Mouse (Mus musculus) CH12.LX (cell line): Measurements from ENCODE around the gene Chst13. TPM values are rescaled to one million over a fixed set of nuclear protein-coding genes. Genes with fewer than 3 reads are reported as not detected.

Experiments
- DNase-seq: peaks from one replicate; pipeline ENCODE4 v3.0.0-alpha.2; 2013; ENCODE audit errors: extremely low read depth
- H3K27ac ChIP-seq: 2 replicates; pipeline ENCODE4 v1.5.1; 2012; ENCODE audit warnings: low read depth, mild to moderate bottlenecking, control low read depth, moderate library complexity; ENCODE audit not compliant: insufficient read depth
- H3K27me3 ChIP-seq: replicated peaks from 2 replicates; pipeline ENCODE3; 2012; ENCODE audit warnings: inconsistent platforms
- H3K36me3 ChIP-seq, 2 experiments: replicated peaks in 1 of 2; 2 replicates each; pipeline versions ENCODE3 to v1.6.1; 2012; ENCODE audit warnings: inconsistent platforms in 1 of 2, low read length in 1 of 2, mild to moderate bottlenecking in 1 of 2, mixed read lengths in 1 of 2, moderate library complexity in 1 of 2; ENCODE audit not compliant: control insufficient read depth in 1 of 2, insufficient read depth in 1 of 2
- H3K4me1 ChIP-seq, 2 experiments: 2 replicates each; pipeline ENCODE4 v1.6.1; 2012; ENCODE audit warnings: inconsistent platforms in 1 of 2, moderate library complexity in 1 of 2; ENCODE audit not compliant: insufficient read depth in 2 of 2, control insufficient read depth in 1 of 2
- H3K4me2 ChIP-seq: 2 replicates; pipeline ENCODE4 v1.6.1; 2012; ENCODE audit warnings: low read depth, mild to moderate bottlenecking, control low read depth; ENCODE audit not compliant: poor library complexity, insufficient read depth, severe bottlenecking
- H3K4me3 ChIP-seq, 3 experiments: fragments of 150-350 bp in 1 of 3; sonication (generic) in 1 of 3; replicated peaks in 1 of 3; 2 replicates each; pipeline versions ENCODE3 to v1.5.1; 2011 to 2012; ENCODE audit warnings: low read depth in 2 of 3, low read length in 2 of 3, mild to moderate bottlenecking in 2 of 3, moderate library complexity in 2 of 3, control low read depth in 1 of 3, improper control_type of control experiment in 1 of 3, inconsistent platforms in 1 of 3, mixed read lengths in 1 of 3; ENCODE audit not compliant: poor library complexity in 1 of 3
- H3K79me2 ChIP-seq: replicated peaks from 2 replicates; pipeline ENCODE4 v1.6.1; 2012; ENCODE audit warnings: mild to moderate bottlenecking, moderate library complexity; ENCODE audit not compliant: control insufficient read depth, poor library complexity, insufficient read depth, severe bottlenecking; ENCODE audit errors: extremely low read depth
- H3K9ac ChIP-seq: 2 replicates; pipeline ENCODE4 v1.6.1; 2012; ENCODE audit warnings: low read depth, mild to moderate bottlenecking, control low read depth, moderate library complexity; ENCODE audit not compliant: insufficient read depth
- H3K9me3 ChIP-seq: replicated peaks from 2 replicates; pipeline ENCODE3; 2012; ENCODE audit warnings: low read length, inconsistent platforms, mixed read lengths
- CHD2 ChIP-seq: IDR thresholded peaks from 2 replicates; pipeline ENCODE4 v1.6.1; 2011; ENCODE audit warnings: low read length, improper control_type of control experiment
- CTCF ChIP-seq, 2 experiments: IDR thresholded peaks in 1 of 2; conservative IDR thresholded peaks in 1 of 2; 2 replicates each; pipeline ENCODE4 v1.5.1; 2011 to 2012; ENCODE audit warnings: low read depth in 2 of 2, low read length in 2 of 2, improper control_type of control experiment in 1 of 2, inconsistent platforms in 1 of 2, mild to moderate bottlenecking in 1 of 2, moderate library complexity in 1 of 2
- ELF1 ChIP-seq: IDR thresholded peaks from 2 replicates; pipeline ENCODE4 v1.6.1; 2014; ENCODE audit warnings: low read depth, mild to moderate bottlenecking, inconsistent platforms, low read length, improper control_type of control experiment
- HCFC1 ChIP-seq: IDR thresholded peaks from 2 replicates; pipeline ENCODE4 v1.6.1; 2012; ENCODE audit warnings: low read depth, mild to moderate bottlenecking, inconsistent platforms, low read length, improper control_type of control experiment
- JUN ChIP-seq: IDR thresholded peaks from 2 replicates; pipeline ENCODE4 v1.6.1; 2011; ENCODE audit warnings: low read depth, mild to moderate bottlenecking, low read length, improper control_type of control experiment, moderate library complexity; ENCODE audit not compliant: insufficient read depth
- JUND ChIP-seq: conservative IDR thresholded peaks from 2 replicates; pipeline ENCODE4 v1.6.1; 2011; ENCODE audit warnings: low read depth, low read length, improper control_type of control experiment
- MAFK ChIP-seq: IDR thresholded peaks from 2 replicates; pipeline ENCODE4 v1.6.1; 2011; ENCODE audit warnings: low read length, improper control_type of control experiment; ENCODE audit not compliant: insufficient replicate concordance
- MEF2A ChIP-seq: IDR thresholded peaks from 2 replicates; pipeline ENCODE4 v1.6.1; 2014; ENCODE audit warnings: low read depth, mild to moderate bottlenecking, inconsistent platforms, low read length, improper control_type of control experiment, borderline replicate concordance
- MYC ChIP-seq: IDR thresholded peaks from 2 replicates; pipeline ENCODE4 v1.6.1; 2011; ENCODE audit warnings: low read depth, mild to moderate bottlenecking, improper control_type of control experiment, low read length
- NELFE ChIP-seq: IDR thresholded peaks from 2 replicates; pipeline ENCODE4 v1.6.1; 2011; ENCODE audit warnings: low read depth, low read length, improper control_type of control experiment
- PAX5 ChIP-seq: IDR thresholded peaks from 2 replicates; pipeline ENCODE4 v1.6.1; 2012; ENCODE audit warnings: low read length, inconsistent platforms, mixed read lengths
- POLR2A ChIP-seq: IDR thresholded peaks from 2 replicates; pipeline ENCODE4 v1.6.1; 2011; ENCODE audit warnings: low read depth, mild to moderate bottlenecking, improper control_type of control experiment, low read length
- SMC3 ChIP-seq: IDR thresholded peaks from 2 replicates; pipeline ENCODE4 v1.6.1; 2011; ENCODE audit warnings: low read depth, low read length, improper control_type of control experiment
- TCF12 ChIP-seq: IDR thresholded peaks from 2 replicates; pipeline ENCODE4 v1.6.1; 2014; ENCODE audit warnings: low read depth, mild to moderate bottlenecking, inconsistent platforms, low read length, improper control_type of control experiment
- USF2 ChIP-seq: conservative IDR thresholded peaks from 2 replicates; pipeline ENCODE4 v1.6.1; 2011; ENCODE audit warnings: low read depth, low read length, improper control_type of control experiment
- ZC3H11A ChIP-seq: IDR thresholded peaks from 2 replicates; pipeline ENCODE4 v1.6.1; 2012; ENCODE audit warnings: low read depth, mild to moderate bottlenecking, inconsistent platforms, low read length, improper control_type of control experiment
- ZMIZ1 ChIP-seq: IDR thresholded peaks from 2 replicates; pipeline ENCODE4 v1.6.1; 2012; ENCODE audit warnings: low read depth, mild to moderate bottlenecking, inconsistent platforms, low read length, improper control_type of control experiment
- ZNF384 ChIP-seq: IDR thresholded peaks from 2 replicates; pipeline ENCODE4 v1.6.1; 2012; ENCODE audit warnings: low read depth, low read length, improper control_type of control experiment, inconsistent platforms
- dilution Hi-C: fragments of 300-500 bp; cut with MboI; formaldehyde crosslinking; loops from 2 replicates; pipeline ENCODE4 v1.14.3; 2020; ENCODE audit warnings: low sequenced_read_pairs; ENCODE audit not compliant: extremely low pct_unique_long_range_greater_than_20kb, extremely low pct_ligation_motif_present
- in situ Hi-C: fragments of 300-500 bp; cut with MboI; formaldehyde crosslinking; loops from 3 replicates; pipeline ENCODE4 v1.14.3; 2019; ENCODE audit warnings: low sequenced_read_pairs, low pct_ligation_motif_present, low pct_unique_long_range_greater_than_20kb, mixed read lengths
- polyA plus RNA-seq: library from polyadenylated mRNA; unstranded; fragments of >175 nt; gene quantifications from 2 replicates; pipeline ENCODE4 v1.2.1, GENCODE M21; 2012; ENCODE audit warnings: low read depth; ENCODE audit not compliant: insufficient read length
- total RNA-seq, 2 experiments: library from RNA; depleted of rRNA; stranded (reverse); fragments of 300-350 nt in 1 of 2; fragments of >200 nt in 1 of 2; gene quantifications; 2 replicates each; pipeline ENCODE4 v1.2.3; 2012 to 2014

The Chst13 gene
- total and polyA plus RNA-seq, 3 experiments: 0.13 TPM; not detected in 2

DNA sequence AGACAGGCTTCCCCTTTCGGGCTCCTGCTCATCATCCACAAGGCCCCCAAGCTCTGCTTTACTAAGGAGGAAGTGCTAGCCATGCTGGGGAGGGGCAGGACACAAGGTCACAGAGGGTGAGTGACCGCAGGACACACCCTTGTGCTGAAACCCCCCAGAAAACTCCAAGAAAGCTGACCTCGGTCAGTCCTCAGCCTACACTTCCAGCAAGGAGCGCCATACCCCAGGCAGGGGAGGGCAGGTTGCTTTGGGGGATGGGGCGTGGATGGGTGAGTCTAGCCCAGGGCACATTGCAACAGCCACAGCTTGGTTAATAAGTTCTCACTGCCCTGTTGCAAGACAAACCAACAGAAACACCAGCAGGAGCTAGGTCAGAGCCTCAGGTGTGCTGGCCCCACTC is 4.6 kb downstream of the Chst13 start:
- H3K79me2 ChIP-seq: no peaks in the 10 kb centered on the region
- no peak overlapping the region for H3K27ac ChIP-seq
- no peak overlapping the region for H3K4me3 ChIP-seq
- in situ Hi-C loops: loop anchor here (10.0 kb wide), 1 partner anchor 636 kb away; no protein-coding TSS in a partner anchor
- no peak for DNase-seq
- peaks cover 6% of the 10 kb centered on the region for H3K9me3 ChIP-seq
- dilution Hi-C loops: no loop called here
- H3K36me3 ChIP-seq: no peaks in the 10 kb centered on the region
- TF ChIP-seq TCF12 (no peak), MYC (no peak), SMC3 (no peak)
- peaks cover 44% of the 10 kb centered on the region for H3K27me3 ChIP-seq
- H3K4me1 ChIP-seq: peaks cover 0 to 2% of the 10 kb centered on the region in 2 experiments; a peak in 1 of 4 replicates
- no peak overlapping the region for H3K4me2 ChIP-seq
- no peak overlapping the region for H3K9ac ChIP-seq

DNA sequence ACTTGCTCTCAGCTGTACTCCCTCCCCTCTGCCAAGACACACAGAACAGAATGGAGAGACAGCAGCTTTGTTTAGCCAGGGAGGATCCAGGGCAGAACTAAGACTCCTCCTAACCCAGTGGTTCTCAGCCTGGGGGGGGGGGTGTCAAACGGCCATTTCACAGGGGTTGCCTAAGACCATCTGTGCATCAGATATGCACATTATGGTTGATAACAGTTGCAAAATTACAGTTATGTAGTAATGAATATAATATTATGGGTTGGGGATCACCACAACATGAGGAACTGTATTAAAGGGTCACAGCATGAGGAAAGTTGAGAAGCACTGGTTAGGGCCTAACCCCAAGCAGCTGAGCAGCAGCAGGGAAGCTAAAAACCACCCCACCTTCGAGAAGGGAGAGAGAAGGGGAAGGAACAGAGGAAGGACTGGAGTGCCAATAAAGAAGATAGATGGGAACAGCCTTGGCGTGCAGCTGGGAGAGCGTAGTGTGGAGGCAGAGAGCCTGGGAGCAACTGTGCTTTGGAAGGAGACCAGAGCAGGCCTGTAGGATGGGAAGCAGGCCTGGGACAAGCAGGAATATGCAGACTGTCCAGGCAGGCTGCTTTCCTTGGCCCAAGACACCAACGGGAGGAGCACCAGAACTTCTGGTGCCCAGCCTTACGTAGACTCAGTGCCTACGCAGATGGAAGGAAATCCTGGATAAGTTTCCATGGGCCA is 5.4 kb downstream of the Chst13 start:
- no peak overlapping the region for H3K4me3 ChIP-seq
- no peak overlapping the region for H3K9ac ChIP-seq
- peaks cover 36% of the 10 kb centered on the region for H3K27me3 ChIP-seq
- in situ Hi-C loops (loop anchor here (10.0 kb wide), 1 partner anchor 635 kb away; no protein-coding TSS in a partner anchor), dilution Hi-C loops (no loop called here)
- H3K4me1 ChIP-seq: no peaks in the 10 kb centered on the region
- H3K79me2 ChIP-seq: no peaks in the 10 kb centered on the region
- no peak overlapping the region for H3K4me2 ChIP-seq
- H3K27ac ChIP-seq: no peak overlapping the region
- TF ChIP-seq CHD2: no peak
- H3K36me3 ChIP-seq: no peaks in the 10 kb centered on the region
- peaks cover 6% of the 10 kb centered on the region for H3K9me3 ChIP-seq
- no peak for DNase-seq

DNA sequence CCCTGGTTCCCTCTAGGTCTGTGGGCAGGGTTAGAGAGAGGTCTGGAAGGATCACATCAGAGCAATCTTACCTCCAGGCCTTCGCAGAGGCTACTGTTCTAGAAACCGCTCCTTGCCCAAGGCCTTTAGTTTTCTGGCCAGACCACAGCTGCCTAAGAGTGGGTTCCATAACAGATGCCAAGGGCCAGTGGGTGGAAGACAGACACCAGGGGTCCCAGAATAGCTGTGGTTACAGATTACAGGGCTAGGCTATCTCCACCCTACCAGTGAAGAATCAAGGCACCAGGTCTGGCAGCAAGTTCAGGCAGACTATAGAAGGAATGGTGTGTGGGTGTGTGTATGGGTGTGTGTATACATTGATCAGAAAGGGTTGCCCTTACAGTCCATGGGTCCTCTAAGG is 6.0 kb downstream of the Chst13 start:
- Histone ChIP-seq H3K4me3 (no peak overlapping the region), H3K27me3 (peaks cover 33% of the 10 kb centered on the region), H3K4me1 (no peaks in the 10 kb centered on the region), H3K4me2 (no peak overlapping the region), H3K27ac (no peak overlapping the region), H3K79me2 (no peaks in the 10 kb centered on the region), H3K36me3 (no peaks in the 10 kb centered on the region), H3K9ac (no peak overlapping the region), H3K9me3 (peaks cover 6% of the 10 kb centered on the region)
- in situ Hi-C loops (no loop called here), dilution Hi-C loops (no loop called here)
- TF ChIP-seq ZMIZ1 (no peak), SMC3 (no peak), POLR2A (no peak), MYC (no peak), JUND (no peak), PAX5 (no peak), CTCF (conservative IDR thresholded peaks at IDR 0.05 in 1 of 2, IDR thresholded peaks at IDR 0.05 in 1 of 2; ENCODE audit: low read depth in 2 of 2, low read length in 2 of 2) (no peak), NELFE (no peak), ZC3H11A (no peak), MEF2A (no peak), USF2 (no peak), JUN (no peak), CHD2 (no peak), MAFK (no peak), ZNF384 (no peak), TCF12 (no peak), ELF1 (no peak), HCFC1 (no peak)
- DNase-seq: no peak
